Mouse (Mus musculus) limb, embryonic 14.5 days (tissue): ENCODE results near the gene M6pr. TPM values are rescaled to one million over a fixed set of nuclear protein-coding genes. Genes with fewer than 3 reads are reported as not detected.

Experiments used
- ATAC-seq: fragments of 200-750 bp; cut with Nextera tagmentation; 2 replicates; pipeline ENCODE4 v1.8.0; 2017; ENCODE audit warnings: low read depth, moderate number of reproducible peaks, moderate TSS enrichment; ENCODE audit not compliant: low FRiP score
- DNase-seq: peaks from one replicate; pipeline ENCODE4 v3.0.0-alpha.2; 2015; ENCODE audit warnings: low spot score
- H3K27ac ChIP-seq: fragments of 300-500 bp; sonication (generic); replicated peaks from 2 replicates; pipeline ENCODE4 v1.5.1; 2014; ENCODE audit warnings: low read depth, mild to moderate bottlenecking, low read length, moderate library complexity, mixed read lengths
- H3K27me3 ChIP-seq: fragments of 300-500 bp; sonication (generic); 2 replicates; pipeline ENCODE4 v1.6.1; 2014; ENCODE audit warnings: low read length, mixed read lengths; ENCODE audit not compliant: control insufficient read depth, insufficient read depth
- H3K36me3 ChIP-seq: fragments of 300-500 bp; sonication (generic); 2 replicates; pipeline ENCODE4 v1.6.1; 2014; ENCODE audit warnings: mild to moderate bottlenecking, low read length, moderate library complexity, mixed read lengths; ENCODE audit not compliant: control insufficient read depth, insufficient read depth
- H3K4me1 ChIP-seq: fragments of 300-500 bp; sonication (generic); 2 replicates; pipeline ENCODE4 v1.6.1; 2014; ENCODE audit warnings: antibody characterized with exemption, low read length, mixed read lengths; ENCODE audit not compliant: control insufficient read depth, insufficient read depth
- H3K4me2 ChIP-seq: fragments of 300-500 bp; sonication (generic); replicated peaks from 2 replicates; pipeline ENCODE4 v1.6.1; 2014; ENCODE audit warnings: low read depth, mild to moderate bottlenecking, low read length, moderate library complexity; ENCODE audit not compliant: severe bottlenecking
- H3K4me3 ChIP-seq: fragments of 300-500 bp; sonication (generic); replicated peaks from 2 replicates; pipeline ENCODE4 v1.5.1; 2014; ENCODE audit warnings: low read length
- H3K9ac ChIP-seq: fragments of 300-500 bp; sonication (generic); 2 replicates; pipeline ENCODE4 v1.6.1; 2014; ENCODE audit warnings: mild to moderate bottlenecking, low read depth, low read length, moderate library complexity; ENCODE audit not compliant: severe bottlenecking
- H3K9me3 ChIP-seq: fragments of 300-500 bp; sonication (generic); 2 replicates; pipeline ENCODE4 v1.6.1; 2016; ENCODE audit warnings: low read length; ENCODE audit not compliant: control insufficient read depth
- POLR2A ChIP-seq: fragments of 200-500 bp; IDR thresholded peaks from 2 replicates; pipeline ENCODE4 v1.8.0; 2012; ENCODE audit warnings: inconsistent platforms, mild to moderate bottlenecking, moderate library complexity, borderline replicate concordance; ENCODE audit not compliant: insufficient read depth, insufficient read length; ENCODE audit errors: extremely low read depth
- WGBS: fragments of 180-500 bp; shearing (Covaris S2); extraction: QIAGEN DNeasy Blood & Tissue Kit; methylation state at CpG from one replicate; pipeline ENCODE4 v1.1.7; 2014; 5-methylcytosine and 5-hydroxymethylcytosine counted together
- polyA plus RNA-seq, 2 experiments: library from polyadenylated mRNA; depleted of rRNA in 1 of 2; stranded (reverse) in 1 of 2; unstranded in 1 of 2; fragments of >200 nt; fragmentation: Nextera tagmentation in 1 of 2; extraction: Ambion mirVana in 1 of 2; gene quantifications; 2 replicates each; pipeline versions ENCODE4 v1.2.1 to v1.2.3; 2012 to 2014

Gene M6pr
- polyA plus RNA-seq, 2 experiments: 62.6 to 84.2 TPM

GRCm38 (mm10) chr6:122309446-122309960, 983 bp downstream of the M6pr start:
- no peak for ATAC-seq
- Histone ChIP-seq H3K4me1 (peaks cover 15% of the 10 kb centered on the region), H3K27ac (peak overlapping the region; percentile 80), H3K9me3 (no peaks in the 10 kb centered on the region), H3K4me2 (peak overlapping the region; percentile 70), H3K4me3 (peak overlapping the region; percentile 83), H3K36me3 (peaks cover 20% of the 10 kb centered on the region), H3K27me3 (no peaks in the 10 kb centered on the region), H3K9ac (peak overlapping the region; percentile 80)
- no peak for TF ChIP-seq POLR2A
- DNase-seq: no peak
- 9% methylated on average over 11 of the region's 11 CpGs for WGBS

GRCm38 (mm10) chr6:122310187-122310820, 1.8 kb downstream of the M6pr start:
- Histone ChIP-seq H3K9me3 (no peaks in the 10 kb centered on the region), H3K27me3 (no peaks in the 10 kb centered on the region), H3K9ac (peak overlapping the region; percentile 80; the same call in 1 of the 2 replicates), H3K4me3 (peak overlapping the region; percentile 83), H3K36me3 (peaks cover 28% of the 10 kb centered on the region), H3K4me2 (peak overlapping the region; percentile 70), H3K4me1 (peaks cover 15% of the 10 kb centered on the region), H3K27ac (no peak overlapping the region)
- WGBS: 62% methylated on average over 5 of the region's 5 CpGs
- DNase-seq: no peak
- no peak for ATAC-seq
- no peak for TF ChIP-seq POLR2A

DNA sequence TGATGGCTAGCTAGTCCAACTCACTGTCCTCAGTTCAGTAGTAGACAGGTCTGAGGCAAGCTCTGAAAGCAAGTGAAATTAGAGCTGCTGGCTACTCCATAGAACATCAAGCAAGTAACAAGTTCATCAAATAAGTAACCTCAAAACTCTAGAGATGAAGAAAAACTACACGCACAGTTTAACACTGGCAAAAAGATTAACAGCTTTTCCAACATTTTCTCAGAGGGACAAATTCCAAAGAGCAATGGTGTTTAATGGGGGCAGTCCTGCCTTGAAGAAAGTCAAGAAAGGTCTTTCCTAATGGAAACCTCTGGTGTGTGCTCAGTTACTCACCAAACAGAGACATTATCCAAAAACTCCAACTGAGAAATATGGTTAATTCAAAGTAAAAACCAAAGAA, 10.2 kb downstream of the M6pr start:
- Histone ChIP-seq H3K4me1 (no peaks in the 10 kb centered on the region), H3K27me3 (no peaks in the 10 kb centered on the region), H3K9me3 (no peaks in the 10 kb centered on the region), H3K4me3 (no peak overlapping the region), H3K36me3 (peaks cover 95% of the 10 kb centered on the region), H3K4me2 (no peak overlapping the region), H3K9ac (no peak overlapping the region), H3K27ac (no peak overlapping the region)
- WGBS: 90% methylated on average over 1 of the region's 1 CpGs
- TF ChIP-seq POLR2A: no peak
- ATAC-seq: no peak
- DNase-seq: no peak

DNA sequence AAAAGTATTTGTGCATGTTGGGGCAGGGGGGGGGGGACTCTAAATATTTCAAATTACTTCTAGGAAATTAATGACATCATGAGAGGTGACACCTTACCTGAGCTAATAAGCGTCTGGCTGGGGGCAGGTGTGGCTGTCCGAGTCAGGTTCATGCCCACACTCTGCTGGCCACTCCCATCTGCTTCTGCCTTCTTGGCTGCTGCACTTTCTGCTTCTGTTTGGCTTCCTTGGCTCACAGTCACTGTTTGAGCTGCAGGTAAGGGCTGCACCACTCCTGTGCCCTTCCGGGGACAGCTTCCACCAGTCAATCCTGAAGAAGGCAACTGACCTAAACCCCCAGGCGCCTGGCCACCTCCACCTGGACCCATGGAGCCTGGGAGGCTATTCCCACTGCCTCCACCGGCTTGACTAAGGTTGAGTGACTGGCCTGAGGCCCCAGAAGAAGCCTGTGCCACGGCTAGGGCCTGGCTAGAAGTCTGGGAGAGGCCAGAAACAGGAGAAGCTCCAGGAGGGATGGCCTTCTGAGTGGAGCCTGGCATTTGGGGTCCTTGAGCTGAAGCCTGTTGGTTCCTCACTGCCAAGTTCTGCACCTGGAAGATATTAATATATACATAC, 16.9 kb downstream of the M6pr start:
- Histone ChIP-seq H3K9me3 (no peaks in the 10 kb centered on the region), H3K27ac (no peak overlapping the region), H3K27me3 (no peaks in the 10 kb centered on the region), H3K4me1 (no peaks in the 10 kb centered on the region), H3K9ac (no peak overlapping the region), H3K36me3 (peaks cover 75% of the 10 kb centered on the region), H3K4me2 (no peak overlapping the region), H3K4me3 (no peak overlapping the region)
- TF ChIP-seq POLR2A: no peak
- 93% methylated on average over 6 of the region's 6 CpGs for WGBS
- DNase-seq (no peak), ATAC-seq (no peak)

GRCm38 (mm10) chr6:122333081-122333612, 24.6 kb downstream of the M6pr start:
- H3K4me1 ChIP-seq: peaks cover 6% of the 10 kb centered on the region; the same call in 1 of the 2 replicates
- no peak overlapping the region for H3K4me2 ChIP-seq
- TF ChIP-seq POLR2A: no peak
- 84% methylated on average over 13 of the region's 13 CpGs for WGBS
- DNase-seq (no peak), ATAC-seq (no peak)
- peaks cover 65% of the 10 kb centered on the region for H3K36me3 ChIP-seq
- H3K27me3 ChIP-seq: no peaks in the 10 kb centered on the region
- no peaks in the 10 kb centered on the region for H3K9me3 ChIP-seq
- H3K9ac ChIP-seq: no peak overlapping the region
- no peak overlapping the region for H3K27ac ChIP-seq
- H3K4me3 ChIP-seq: no peak overlapping the region
